Mouse (Mus musculus) intestine, embryonic 14.5 days (tissue): Measurements from ENCODE around the gene Gdpd3. TPM values are rescaled to one million over a fixed set of nuclear protein-coding genes. Genes with fewer than 3 reads are reported as not detected.
A peak's percentile ranks its signal among the peaks of the same experiment; 100 is the strongest.

Experiments used
- ATAC-seq: fragments of 200-750 bp; cut with Nextera tagmentation; replicated peaks from 2 replicates; pipeline ENCODE4 v1.8.0; 2017; ENCODE audit warnings: low read depth, moderate number of reproducible peaks, moderate TSS enrichment, moderate library complexity; ENCODE audit not compliant: low FRiP score, low TSS enrichment
- DNase-seq: peaks from one replicate; pipeline ENCODE4 v3.0.0-alpha.2; 2018; ENCODE audit warnings: low spot score
- H3K27ac ChIP-seq: fragments of 300-500 bp; sonication (generic); 2 replicates; pipeline ENCODE4 v1.5.1; 2014; ENCODE audit warnings: low read depth, mild to moderate bottlenecking, control low read depth
- H3K27me3 ChIP-seq: fragments of 300-500 bp; sonication (generic); replicated peaks from 2 replicates; pipeline ENCODE4 v1.6.1; 2014; ENCODE audit warnings: low read length, control low read depth; ENCODE audit not compliant: control insufficient read depth, insufficient read depth
- H3K36me3 ChIP-seq: fragments of 300-500 bp; sonication (generic); 2 replicates; pipeline ENCODE4 v1.6.1; 2014; ENCODE audit warnings: low read length, control low read depth; ENCODE audit not compliant: control insufficient read depth, insufficient read depth
- H3K4me1 ChIP-seq: fragments of 300-500 bp; sonication (generic); replicated peaks from 2 replicates; pipeline ENCODE4 v1.6.1; 2014; ENCODE audit warnings: low read length, control low read depth, mixed read lengths; ENCODE audit not compliant: control insufficient read depth, insufficient read depth
- H3K4me2 ChIP-seq: fragments of 300-500 bp; sonication (generic); 2 replicates; pipeline ENCODE4 v1.6.1; 2014; ENCODE audit warnings: low read length
- H3K4me3 ChIP-seq: fragments of 300-500 bp; sonication (generic); 2 replicates; pipeline ENCODE4 v1.5.1; 2014; ENCODE audit warnings: low read depth, low read length, control low read depth, mixed read lengths
- H3K9ac ChIP-seq: fragments of 300-500 bp; sonication (generic); 2 replicates; pipeline ENCODE4 v1.6.1; 2014; ENCODE audit warnings: mild to moderate bottlenecking, low read length
- H3K9me3 ChIP-seq: fragments of 300-500 bp; sonication (generic); 2 replicates; pipeline ENCODE4 v1.6.1; 2016; ENCODE audit warnings: low read length, control low read depth; ENCODE audit not compliant: control insufficient read depth
- WGBS: fragments of 180-500 bp; shearing (Covaris S2); extraction: QIAGEN DNeasy Blood & Tissue Kit; methylation state at CpG from one replicate; pipeline ENCODE4 v1.1.7; 2014; 5-methylcytosine and 5-hydroxymethylcytosine counted together
- polyA plus RNA-seq: library from polyadenylated mRNA; unstranded; fragments of >200 nt; fragmentation: Nextera tagmentation; extraction: Ambion mirVana; gene quantifications from 2 replicates; pipeline ENCODE4 v1.2.1, GENCODE M21; 2014

Gdpd3 gene
- polyA plus RNA-seq, 1 experiment from 2014 or later: 3.9 TPM

GRCm38 (mm10) chr7:126754866-126755265 is 11.3 kb upstream of the Gdpd3 start:
- 0 out of 2 replicates have a peak, but pooled peaks cover 7% of the 10 kb centered on the region for H3K4me1 ChIP-seq
- no peaks in the 10 kb centered on the region for H3K9me3 ChIP-seq
- H3K9ac ChIP-seq: no peak overlapping the region
- H3K36me3 ChIP-seq: no peaks in the 10 kb centered on the region
- H3K4me2 ChIP-seq: peak overlapping the region; percentile 30; the same call in 1 of the 2 replicates
- under 1% methylated on average over 9 of the region's 9 CpGs for WGBS
- H3K27me3 ChIP-seq: no peaks in the 10 kb centered on the region
- H3K4me3 ChIP-seq: no peak overlapping the region
- H3K27ac ChIP-seq: peak overlapping the region; percentile 60
- DNase-seq (peak; percentile 90), ATAC-seq (peak; percentile 53)

- WGBS: 77% methylated on average over 7 of the region's 7 CpGs
- Histone ChIP-seq H3K27me3 (no peaks in the 10 kb centered on the region), H3K9ac (no peak overlapping the region), H3K4me2 (no peak overlapping the region), H3K4me3 (no peak overlapping the region), H3K9me3 (no peaks in the 10 kb centered on the region), H3K27ac (no peak overlapping the region), H3K36me3 (peaks cover 15% of the 10 kb centered on the region), H3K4me1 (peaks cover 31% of the 10 kb centered on the region)
- ATAC-seq (no peak), DNase-seq (no peak)
These were observed 7.6 kb upstream of the Gdpd3 start for GRCm38 (mm10) chr7:126758539-126758938.

GRCm38 (mm10) chr7:126759050-126759671 is 7.0 kb upstream of the Gdpd3 start, which contains the start of gene Mapk3:
Gene Mapk3 (plus strand): TSS chr7:126759601.
- no peaks in the 10 kb centered on the region for H3K27me3 ChIP-seq
- DNase-seq (peak; percentile 92), ATAC-seq (peak; percentile 67)
- peak within 1 kb of the TSS; percentile 94 for H3K4me2 ChIP-seq
- peaks cover 22% of the 10 kb centered on the region for H3K36me3 ChIP-seq
- peak within 1 kb of the TSS; percentile 80 for H3K4me3 ChIP-seq
- peak within 1 kb of the TSS; percentile 96 for H3K27ac ChIP-seq
- H3K9me3 ChIP-seq: no peaks in the 10 kb centered on the region
- peaks cover 31% of the 10 kb centered on the region for H3K4me1 ChIP-seq
- H3K9ac ChIP-seq: peak within 1 kb of the TSS; percentile 84
- WGBS: 2% methylated on average over 10 of the region's 38 CpGs

DNA sequence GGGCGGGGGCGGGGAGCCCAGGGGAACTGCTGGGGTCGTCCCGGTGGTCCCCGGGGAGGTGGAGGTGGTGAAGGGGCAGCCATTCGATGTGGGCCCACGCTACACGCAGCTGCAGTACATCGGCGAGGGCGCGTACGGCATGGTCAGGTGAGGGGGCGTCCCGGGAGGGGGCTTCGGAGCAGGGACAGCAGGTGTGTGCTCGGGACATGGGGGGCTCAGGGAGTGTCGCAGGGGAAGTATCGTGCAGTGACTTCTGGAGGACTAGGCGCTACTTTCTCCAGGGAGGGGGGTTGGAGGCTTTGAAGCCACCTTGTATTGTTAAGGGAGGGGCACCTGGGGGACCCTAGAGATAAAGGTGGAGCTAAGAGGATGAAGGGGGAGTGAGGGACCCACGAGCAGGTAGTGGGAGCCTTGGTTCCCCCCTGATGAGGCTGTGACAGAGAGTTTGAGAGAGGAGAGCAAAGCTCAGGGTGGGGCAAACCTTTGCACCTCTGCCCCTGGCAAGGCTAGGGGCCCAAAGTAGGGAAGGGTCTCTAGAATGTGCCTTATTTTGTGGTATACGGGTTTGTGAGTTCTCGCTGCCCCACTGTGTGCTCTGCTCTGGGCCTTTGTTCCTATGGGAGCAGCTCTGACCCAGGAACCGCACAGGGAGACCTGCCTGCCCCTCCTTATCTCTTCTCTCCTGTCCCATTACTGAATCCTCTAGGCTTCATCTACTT is 6.3 kb upstream of the Gdpd3 start:
- H3K4me3 ChIP-seq: peak overlapping the region; percentile 80
- H3K4me1 ChIP-seq: peaks cover 28% of the 10 kb centered on the region
- peak overlapping the region; percentile 84 for H3K9ac ChIP-seq
- under 1% methylated on average over 22 of the region's 24 CpGs for WGBS
- peak; percentile 50 for ATAC-seq
- peak overlapping the region; percentile 94 for H3K4me2 ChIP-seq
- no peaks in the 10 kb centered on the region for H3K9me3 ChIP-seq
- peaks cover 28% of the 10 kb centered on the region for H3K36me3 ChIP-seq
- H3K27me3 ChIP-seq: no peaks in the 10 kb centered on the region
- peak overlapping the region; percentile 96 for H3K27ac ChIP-seq
- no peak for DNase-seq

DNA sequence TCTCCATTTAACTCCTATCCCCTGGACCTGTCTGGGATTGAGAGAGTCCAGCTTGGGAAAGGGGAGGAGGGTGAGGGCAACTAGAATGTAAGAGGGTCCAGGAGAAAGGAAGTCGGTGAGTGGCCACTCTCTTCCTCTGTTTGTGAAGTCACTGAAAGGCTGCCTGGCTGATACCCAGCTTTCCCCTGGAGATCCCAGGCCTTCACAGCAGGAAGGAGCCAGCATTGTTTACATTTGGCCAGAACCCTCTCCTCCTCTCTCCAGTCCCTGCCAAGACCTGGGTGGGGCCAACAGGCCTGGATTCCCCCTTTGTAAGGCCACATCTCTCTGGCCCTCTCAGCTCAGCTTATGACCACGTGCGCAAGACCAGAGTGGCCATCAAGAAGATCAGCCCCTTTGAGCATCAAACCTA is 5.7 kb upstream of the Gdpd3 start:
- peaks cover 34% of the 10 kb centered on the region for H3K36me3 ChIP-seq
- peak; percentile 66 for DNase-seq
- peak; percentile 17; the same call in 1 of the 2 replicates for ATAC-seq
- peak overlapping the region; percentile 84 for H3K9ac ChIP-seq
- peaks cover 24% of the 10 kb centered on the region for H3K4me1 ChIP-seq
- H3K27me3 ChIP-seq: no peaks in the 10 kb centered on the region
- no peaks in the 10 kb centered on the region for H3K9me3 ChIP-seq
- WGBS: 10% methylated on average over 3 of the region's 3 CpGs
- peak overlapping the region; percentile 96 for H3K27ac ChIP-seq
- peak overlapping the region; percentile 80 for H3K4me3 ChIP-seq
- peak overlapping the region; percentile 94 for H3K4me2 ChIP-seq

DNA sequence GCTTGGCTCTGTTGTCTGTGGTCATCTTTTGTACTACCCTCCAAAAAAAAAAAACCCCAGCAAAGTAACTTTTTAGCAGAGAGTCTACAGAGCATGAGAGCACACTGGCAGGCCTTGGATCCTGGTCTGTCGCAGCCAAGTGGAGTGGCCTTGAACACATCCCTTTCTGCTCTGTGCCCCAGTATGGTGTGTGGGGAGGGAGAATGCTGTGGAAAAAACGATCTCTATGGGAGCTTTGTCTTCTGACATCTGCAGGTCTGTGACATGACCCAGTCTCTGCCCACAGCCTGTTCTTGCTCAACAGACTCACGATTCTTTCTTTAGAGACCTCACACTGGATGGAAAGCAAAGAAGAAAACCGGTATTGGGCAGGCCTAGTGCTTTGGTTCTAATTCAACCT is 5.2 kb upstream of the Gdpd3 start:
- no peaks in the 10 kb centered on the region for H3K9me3 ChIP-seq
- peak overlapping the region; percentile 96 for H3K27ac ChIP-seq
- ATAC-seq (no peak), DNase-seq (no peak)
- H3K27me3 ChIP-seq: no peaks in the 10 kb centered on the region
- H3K9ac ChIP-seq: peak overlapping the region; percentile 84; the same call in 1 of the 2 replicates
- H3K36me3 ChIP-seq: peaks cover 40% of the 10 kb centered on the region
- H3K4me2 ChIP-seq: peak overlapping the region; percentile 94
- peaks cover 24% of the 10 kb centered on the region for H3K4me1 ChIP-seq
- 41% methylated on average over 4 of the region's 4 CpGs for WGBS
- H3K4me3 ChIP-seq: peak overlapping the region; percentile 80

DNA sequence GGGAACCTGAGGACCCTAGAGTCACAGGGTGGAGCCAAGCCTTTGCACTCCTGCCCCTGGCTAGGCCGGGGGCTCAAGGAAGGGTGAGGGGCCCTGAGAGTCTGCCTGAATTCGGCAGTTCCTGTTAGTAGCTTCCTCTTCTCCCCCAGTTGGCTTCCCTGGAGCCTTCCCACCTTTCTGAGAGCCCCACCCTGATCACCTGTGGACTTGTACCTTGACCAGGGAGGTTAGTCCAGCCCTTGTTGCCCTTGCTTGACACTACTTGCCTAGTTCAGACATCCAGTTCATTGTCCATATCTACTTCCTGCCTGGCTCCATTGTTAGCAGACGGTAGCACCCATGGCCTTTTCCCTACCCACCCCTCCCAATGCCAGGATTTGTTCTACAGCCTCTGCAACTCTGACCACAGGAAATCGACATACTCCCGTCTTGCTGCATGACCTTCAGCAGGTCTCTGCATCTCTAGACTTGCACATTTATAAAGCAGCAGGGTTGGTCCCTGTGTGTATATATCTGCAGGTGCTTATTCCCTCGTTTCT is 4.5 kb upstream of the Gdpd3 start:
- WGBS: 51% methylated on average over 6 of the region's 6 CpGs
- DNase-seq (no peak), ATAC-seq (no peak)
- Histone ChIP-seq H3K4me1 (peaks cover 24% of the 10 kb centered on the region), H3K27me3 (no peaks in the 10 kb centered on the region), H3K4me2 (peak overlapping the region; percentile 94), H3K4me3 (no peak overlapping the region), H3K36me3 (peaks cover 45% of the 10 kb centered on the region), H3K27ac (peak overlapping the region; percentile 96), H3K9ac (no peak overlapping the region), H3K9me3 (no peaks in the 10 kb centered on the region)

DNA sequence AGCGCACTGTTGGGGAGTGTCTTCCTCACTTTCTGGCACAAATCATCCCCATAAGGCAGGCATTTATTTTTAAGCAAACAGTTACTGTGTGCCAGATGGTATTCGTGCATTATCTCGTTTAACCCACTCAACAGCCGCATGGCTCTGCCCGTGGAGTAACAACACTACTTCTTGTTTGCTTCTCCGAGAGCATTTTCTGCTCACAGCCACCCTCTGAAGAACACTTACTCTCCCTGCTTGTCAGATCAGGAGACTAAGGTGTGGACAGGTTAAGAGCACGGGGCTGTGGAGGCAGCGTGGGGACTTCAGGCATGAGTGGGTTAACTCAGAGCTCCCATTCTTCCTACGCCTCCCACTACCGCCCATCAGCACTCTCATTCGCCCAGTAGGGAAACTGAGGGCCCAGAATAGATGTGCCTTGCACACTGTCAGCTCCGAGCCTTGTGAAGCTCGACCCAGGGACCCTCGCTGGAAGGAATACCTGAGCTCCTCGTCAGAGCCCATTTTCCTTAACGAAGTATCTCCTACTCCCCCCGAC is 3.6 kb upstream of the Gdpd3 start:
- no peak overlapping the region for H3K4me3 ChIP-seq

More for the DNA sequence above, 3.6 kb upstream of the Gdpd3 start:
- Histone ChIP-seq H3K27ac (peak overlapping the region; percentile 22; the same call in 1 of the 2 replicates), H3K4me1 (peaks cover 24% of the 10 kb centered on the region), H3K9ac (0 out of 2 replicates have a peak overlapping the region, but pooled peaks have one; percentile 2), H3K9me3 (no peaks in the 10 kb centered on the region), H3K36me3 (peaks cover 54% of the 10 kb centered on the region), H3K27me3 (no peaks in the 10 kb centered on the region), H3K4me2 (no peak overlapping the region; the same call in 1 of the 2 replicates)
- no peak for DNase-seq
- WGBS: 51% methylated on average over 17 of the region's 17 CpGs
- no peak for ATAC-seq
